Mouse (Mus musculus) liver, embryonic 16.5 days (tissue): ENCODE data around the gene Nepro. TPM values are rescaled to one million over a fixed set of nuclear protein-coding genes. Genes with fewer than 3 reads are reported as not detected.

Experiments
- ATAC-seq: fragments of 200-750 bp; cut with Nextera tagmentation; 2 replicates; pipeline ENCODE4 v1.8.0; 2017; ENCODE audit warnings: low read depth, mild to moderate bottlenecking, moderate number of reproducible peaks, moderate library complexity
- H3K27ac ChIP-seq: fragments of 300-500 bp; sonication (generic); 2 replicates; pipeline ENCODE4 v1.5.1; 2014; ENCODE audit warnings: mild to moderate bottlenecking, low read length
- H3K27me3 ChIP-seq: fragments of 300-500 bp; sonication (generic); 2 replicates; pipeline ENCODE4 v1.6.1; 2014; ENCODE audit warnings: low read depth, low read length, mixed read lengths; ENCODE audit not compliant: control insufficient read depth, insufficient read depth
- H3K36me3 ChIP-seq: fragments of 300-500 bp; sonication (generic); 2 replicates; pipeline ENCODE4 v1.6.1; 2014; ENCODE audit warnings: mild to moderate bottlenecking; ENCODE audit not compliant: control insufficient read depth, insufficient read depth
- H3K4me1 ChIP-seq: fragments of 300-500 bp; sonication (generic); 2 replicates; pipeline ENCODE4 v1.6.1; 2014; ENCODE audit warnings: low read depth, low read length, mixed read lengths; ENCODE audit not compliant: control insufficient read depth
- H3K4me2 ChIP-seq: fragments of 300-500 bp; sonication (generic); 2 replicates; pipeline ENCODE4 v1.6.1; 2014; ENCODE audit warnings: low read depth, low read length, mixed read lengths
- H3K4me3 ChIP-seq: fragments of 300-500 bp; sonication (generic); 2 replicates; pipeline ENCODE4 v1.5.1; 2014; ENCODE audit warnings: low read depth, mild to moderate bottlenecking, low read length
- H3K9ac ChIP-seq: fragments of 300-500 bp; sonication (generic); 2 replicates; pipeline ENCODE4 v1.6.1; 2014; ENCODE audit warnings: low read depth, low read length
- H3K9me3 ChIP-seq: fragments of 300-500 bp; sonication (generic); replicated peaks from 2 replicates; pipeline ENCODE4 v1.6.1; 2016; ENCODE audit warnings: low read length; ENCODE audit not compliant: control insufficient read depth
- WGBS: fragments of 180-500 bp; shearing (Covaris S2); extraction: QIAGEN DNeasy Blood & Tissue Kit; methylation state at CpG from one replicate; pipeline ENCODE4 v1.1.7; 2014; ENCODE audit not compliant: insufficient replicate concordance; 5-methylcytosine and 5-hydroxymethylcytosine counted together
- polyA plus RNA-seq: library from polyadenylated mRNA; unstranded; fragments of >200 nt; fragmentation: Nextera tagmentation; extraction: Ambion mirVana; gene quantifications from 2 replicates; pipeline ENCODE4 v1.2.1, GENCODE M21; 2015

Nepro gene
- polyA plus RNA-seq, 1 experiment from 2014 or later, result 2.5 TPM

GRCm38 (mm10) chr16:44742753-44743152 is 18.7 kb downstream of the Nepro start:
- H3K27me3 ChIP-seq, result no peaks in the 10 kb centered on the region
- no peak overlapping the region for H3K9ac ChIP-seq
- peaks cover 12% of the 10 kb centered on the region for H3K4me1 ChIP-seq
- no peak overlapping the region for H3K4me3 ChIP-seq
- H3K36me3 ChIP-seq, result peaks cover 3% of the 10 kb centered on the region; the same call in 1 of the 2 replicates
- H3K27ac ChIP-seq, result no peak overlapping the region
- H3K4me2 ChIP-seq, result no peak overlapping the region
- 74% methylated on average over 1 of the region's 1 CpGs for WGBS
- H3K9me3 ChIP-seq, result no peaks in the 10 kb centered on the region
- no peak for ATAC-seq

GRCm38 (mm10) chr16:44745471-44745865 is 21.4 kb downstream of the Nepro start:
- H3K9me3 ChIP-seq, result no peaks in the 10 kb centered on the region
- H3K36me3 ChIP-seq, result no peaks in the 10 kb centered on the region
- ATAC-seq, result peak; percentile 8; the same call in 1 of the 2 replicates
- H3K4me2 ChIP-seq, result peak overlapping the region; percentile 82
- peak overlapping the region; percentile 75 for H3K4me3 ChIP-seq
- H3K27me3 ChIP-seq, result no peaks in the 10 kb centered on the region
- H3K27ac ChIP-seq, result peak overlapping the region; percentile 88
- WGBS, result 6% methylated on average over 14 of the region's 14 CpGs
- peak overlapping the region; percentile 73 for H3K9ac ChIP-seq
- H3K4me1 ChIP-seq, result peaks cover 12% of the 10 kb centered on the region

DNA sequence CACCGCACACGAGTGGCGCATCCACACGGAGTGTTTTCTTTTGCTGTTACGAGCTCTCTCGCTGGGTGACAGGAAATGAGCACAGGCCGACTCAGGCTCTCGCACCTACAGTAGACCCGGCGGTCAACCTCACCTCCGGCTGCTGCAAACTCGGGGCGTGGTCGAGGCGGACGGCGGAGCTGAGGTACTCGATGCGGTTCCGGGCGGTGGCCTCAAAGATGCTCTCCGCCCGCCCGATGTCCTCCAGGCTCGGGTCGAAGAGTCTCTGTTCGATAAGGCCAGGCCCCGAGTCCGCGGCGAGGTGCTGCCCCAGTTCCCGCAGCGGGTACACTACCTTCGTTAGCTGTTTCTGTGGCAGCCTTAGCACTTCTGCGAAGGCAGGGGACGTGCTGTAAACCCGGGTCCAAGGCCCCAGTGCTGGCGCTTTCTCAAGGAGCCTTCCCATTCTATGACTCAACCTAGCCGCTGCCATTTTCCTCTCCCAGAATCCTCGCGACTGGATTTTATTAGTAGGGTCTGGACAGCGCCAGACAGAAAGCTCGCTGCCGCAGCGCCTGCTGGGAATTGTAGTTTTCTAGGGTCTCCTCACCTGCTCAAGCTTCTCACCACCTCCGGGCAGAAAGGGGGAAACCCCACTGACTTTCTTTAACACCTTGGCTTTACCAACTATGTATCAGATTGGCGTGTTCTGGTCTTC is 21.9 kb downstream of the Nepro start, which contains the start of gene Gtpbp8:
Gene Gtpbp8 (minus strand): TSS at position 498 of the 697 bp plus-strand sequence.
- H3K36me3 ChIP-seq, result no peaks in the 10 kb centered on the region
- peaks cover 12% of the 10 kb centered on the region for H3K4me1 ChIP-seq
- peak within 1 kb of the TSS; percentile 82 for H3K4me2 ChIP-seq
- peak; percentile 93 for ATAC-seq
- peak within 1 kb of the TSS; percentile 73 for H3K9ac ChIP-seq
- no peaks in the 10 kb centered on the region for H3K27me3 ChIP-seq
- no peaks in the 10 kb centered on the region for H3K9me3 ChIP-seq
- peak within 1 kb of the TSS; percentile 88 for H3K27ac ChIP-seq
- under 1% methylated on average over 47 of the region's 47 CpGs for WGBS
- H3K4me3 ChIP-seq, result peak within 1 kb of the TSS; percentile 75

DNA sequence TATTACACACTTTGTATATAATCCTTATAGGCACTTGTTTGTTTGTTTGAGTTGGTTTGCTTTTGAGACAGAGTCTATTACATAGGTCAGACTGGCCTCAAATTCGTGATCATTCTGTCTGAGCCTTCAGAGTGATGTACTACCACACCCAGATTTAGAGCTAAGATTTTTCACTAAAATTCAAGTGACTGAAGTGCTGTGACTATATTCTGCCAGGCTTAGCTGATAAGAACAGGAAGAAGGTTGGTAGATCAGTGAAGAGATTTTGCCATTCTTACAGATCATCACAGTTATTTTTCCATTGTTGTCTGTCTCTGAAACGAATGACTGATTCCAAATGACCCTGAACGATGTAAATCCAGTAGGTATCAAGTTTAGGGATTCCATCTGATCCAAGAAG is 23.9 kb downstream of the Nepro start:
- H3K9ac ChIP-seq, result no peak overlapping the region
- no peaks in the 10 kb centered on the region for H3K9me3 ChIP-seq
- WGBS, result 39% methylated on average over 3 of the region's 3 CpGs
- no peaks in the 10 kb centered on the region for H3K27me3 ChIP-seq
- H3K4me1 ChIP-seq, result peaks cover 12% of the 10 kb centered on the region
- no peaks in the 10 kb centered on the region for H3K36me3 ChIP-seq
- no peak for ATAC-seq
- H3K27ac ChIP-seq, result no peak overlapping the region
- no peak overlapping the region for H3K4me3 ChIP-seq
- H3K4me2 ChIP-seq, result no peak overlapping the region

- 57% methylated on average over 8 of the region's 8 CpGs for WGBS
Measured at GRCm38 (mm10) chr16:44757700-44758099, 33.6 kb downstream of the Nepro start.

DNA sequence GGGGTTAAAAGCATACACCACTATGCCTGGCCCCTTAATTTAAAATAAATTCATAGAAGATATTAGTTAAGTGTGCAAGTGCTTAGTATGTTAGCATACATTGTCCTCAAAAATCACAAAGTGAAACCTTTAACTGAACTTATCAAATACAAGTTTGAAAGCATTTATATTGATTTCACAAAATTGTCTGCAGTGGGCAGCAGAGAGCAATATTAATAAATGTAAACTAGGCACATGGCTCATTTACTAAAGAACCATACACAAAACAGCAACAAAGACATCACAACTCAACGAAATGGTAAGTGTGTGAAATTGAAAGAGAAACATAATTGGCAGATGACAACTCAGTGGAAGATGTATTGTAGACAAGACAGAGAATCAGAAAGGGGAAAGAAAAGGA is 37.7 kb downstream of the Nepro start:
- H3K9ac ChIP-seq, result no peak overlapping the region
- H3K36me3 ChIP-seq, result no peaks in the 10 kb centered on the region
- H3K27me3 ChIP-seq, result no peaks in the 10 kb centered on the region
- no peaks in the 10 kb centered on the region for H3K9me3 ChIP-seq
- no peak overlapping the region for H3K27ac ChIP-seq
- ATAC-seq, result no peak
- no peaks in the 10 kb centered on the region for H3K4me1 ChIP-seq
- H3K4me2 ChIP-seq, result no peak overlapping the region
- 24% methylated on average over 1 of the region's 1 CpGs for WGBS
- H3K4me3 ChIP-seq, result no peak overlapping the region

More at GRCm38 (mm10) chr16:44757700-44758099, 33.6 kb downstream of the Nepro start:
- Histone ChIP-seq H3K4me1 (no peaks in the 10 kb centered on the region), H3K4me2 (no peak overlapping the region), H3K4me3 (no peak overlapping the region), H3K36me3 (no peaks in the 10 kb centered on the region), H3K9ac (no peak overlapping the region), H3K27me3 (no peaks in the 10 kb centered on the region), H3K9me3 (no peaks in the 10 kb centered on the region), H3K27ac (no peak overlapping the region)
- no peak for ATAC-seq

DNA sequence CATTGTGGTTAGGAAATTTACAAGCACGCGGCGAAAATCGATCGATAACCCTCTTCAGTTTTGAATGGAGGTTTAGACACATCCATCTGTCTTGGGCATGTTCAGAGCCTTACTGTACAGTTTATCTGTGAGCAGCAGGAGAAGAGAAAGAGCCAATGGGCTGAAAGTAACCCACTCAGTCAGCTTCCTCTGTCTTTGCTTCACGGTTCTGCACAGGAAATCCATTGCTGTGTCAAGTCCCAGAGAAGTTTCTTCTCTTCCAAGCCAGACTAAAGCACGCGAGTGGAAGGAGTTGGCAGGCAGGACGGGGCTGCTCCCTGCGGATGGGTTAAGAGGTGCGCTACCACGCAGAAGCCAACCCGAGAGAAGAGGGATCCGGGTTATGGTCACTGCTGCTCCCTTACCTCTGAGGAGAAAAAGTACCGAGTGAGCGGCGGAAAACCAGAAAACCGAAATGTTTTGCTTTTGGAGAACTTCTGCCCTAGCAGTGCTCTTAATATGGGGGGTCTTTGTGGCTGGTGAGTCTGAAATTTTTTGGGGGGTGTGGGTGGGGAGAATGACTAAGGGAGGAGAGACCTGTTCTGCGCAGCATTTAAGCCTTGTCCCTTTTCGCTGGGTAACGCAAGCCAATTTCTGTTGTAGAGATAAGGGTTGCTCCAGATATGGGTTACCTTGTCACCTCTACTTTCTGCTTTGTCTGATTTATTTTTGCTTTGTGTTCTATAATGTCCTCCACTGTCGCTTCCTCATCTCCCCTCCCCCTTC is 41.6 kb downstream of the Nepro start, which contains the start of gene Cd200r1:
Gene Cd200r1 (plus strand): TSS at position 182 of the 765 bp plus-strand sequence.
- peak within 1 kb of the TSS; percentile 58 for H3K4me3 ChIP-seq
- H3K4me1 ChIP-seq, result no peaks in the 10 kb centered on the region
- peak within 1 kb of the TSS; percentile 63 for H3K4me2 ChIP-seq
- no peaks in the 10 kb centered on the region for H3K9me3 ChIP-seq
- 15% methylated on average over 22 of the region's 22 CpGs for WGBS
- no peaks in the 10 kb centered on the region for H3K36me3 ChIP-seq
- ATAC-seq, result peak; percentile 70
- peak within 1 kb of the TSS; percentile 25; the same call in 1 of the 2 replicates for H3K27ac ChIP-seq
- H3K27me3 ChIP-seq, result no peaks in the 10 kb centered on the region
- peak within 1 kb of the TSS; percentile 49 for H3K9ac ChIP-seq

DNA sequence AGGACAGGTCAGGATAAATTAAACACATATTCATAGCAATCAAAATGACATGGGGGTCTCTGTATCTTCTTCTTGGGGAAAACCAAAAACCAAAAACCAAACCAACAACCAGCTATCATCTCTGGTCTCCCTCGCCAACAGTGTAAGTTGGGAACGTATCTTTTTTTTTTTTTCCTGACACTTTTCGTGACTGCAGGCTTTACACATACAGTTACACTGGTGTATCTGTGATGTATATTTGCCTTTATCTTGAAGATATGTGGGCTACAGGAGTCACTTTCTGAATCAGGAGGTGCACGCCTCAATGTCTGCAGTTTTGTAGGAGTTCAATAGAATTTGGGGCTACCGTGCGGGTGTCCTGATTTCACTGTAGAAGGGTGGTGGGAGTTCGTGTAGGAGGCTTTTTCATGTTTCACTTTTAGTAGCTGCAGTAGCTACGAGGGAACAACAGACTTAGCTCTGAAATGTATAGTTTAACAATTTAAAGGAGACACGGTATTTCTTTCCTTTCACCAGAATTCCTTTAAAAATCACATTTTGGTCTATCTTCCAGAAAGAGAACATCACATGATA is 42.3 kb downstream of the Nepro start:
- Histone ChIP-seq H3K9ac (no peak overlapping the region), H3K27ac (no peak overlapping the region), H3K27me3 (no peaks in the 10 kb centered on the region), H3K4me1 (no peaks in the 10 kb centered on the region), H3K4me3 (peak overlapping the region; percentile 58), H3K36me3 (no peaks in the 10 kb centered on the region), H3K4me2 (peak overlapping the region; percentile 63), H3K9me3 (no peaks in the 10 kb centered on the region)
- ATAC-seq, result no peak
- 17% methylated on average over 9 of the region's 9 CpGs for WGBS
